Mouse (Mus musculus) stomach, embryonic 16.5 days (tissue): ENCODE data around the gene Ppp1r32. TPM values are rescaled to one million over a fixed set of nuclear protein-coding genes. Genes with fewer than 3 reads are reported as not detected.
A peak's percentile ranks its signal among the peaks of the same experiment; 100 is the strongest.

ENCODE experiments used
- ATAC-seq: fragments of 200-750 bp; cut with Nextera tagmentation; 2 replicates; pipeline ENCODE4 v1.8.0; 2017; ENCODE audit warnings: moderate number of reproducible peaks, moderate TSS enrichment; ENCODE audit not compliant: insufficient read depth, low FRiP score
- H3K27ac ChIP-seq: fragments of 300-500 bp; sonication (generic); 2 replicates; pipeline ENCODE4 v1.5.1; 2014; ENCODE audit warnings: low read length
- H3K27me3 ChIP-seq: fragments of 300-500 bp; sonication (generic); 2 replicates; pipeline ENCODE4 v1.6.1; 2014; ENCODE audit warnings: low read length, control low read depth, mixed read lengths; ENCODE audit not compliant: control insufficient read depth, insufficient read depth
- H3K36me3 ChIP-seq: fragments of 300-500 bp; sonication (generic); 2 replicates; pipeline ENCODE4 v1.6.1; 2014; ENCODE audit warnings: low read length; ENCODE audit not compliant: control insufficient read depth, insufficient read depth
- H3K4me1 ChIP-seq: fragments of 300-500 bp; sonication (generic); 2 replicates; pipeline ENCODE4 v1.6.1; 2014; ENCODE audit warnings: low read length, control low read depth, mixed read lengths; ENCODE audit not compliant: control insufficient read depth, insufficient read depth
- H3K4me2 ChIP-seq: fragments of 300-500 bp; sonication (generic); 2 replicates; pipeline ENCODE4 v1.6.1; 2014; ENCODE audit warnings: low read depth, low read length, mixed read lengths
- H3K4me3 ChIP-seq: fragments of 300-500 bp; sonication (generic); replicated peaks from 2 replicates; pipeline ENCODE4 v1.5.1; 2014; ENCODE audit warnings: mild to moderate bottlenecking, low read length
- H3K9ac ChIP-seq: fragments of 300-500 bp; sonication (generic); 2 replicates; pipeline ENCODE4 v1.6.1; 2014; ENCODE audit warnings: low read length
- H3K9me3 ChIP-seq: fragments of 300-500 bp; sonication (generic); replicated peaks from 2 replicates; pipeline ENCODE4 v1.6.1; 2016; ENCODE audit warnings: low read length, control low read depth; ENCODE audit not compliant: control insufficient read depth
- WGBS: fragments of 180-500 bp; shearing (Covaris S2); extraction: QIAGEN DNeasy Blood & Tissue Kit; methylation state at CpG from one replicate; pipeline ENCODE4 v1.1.7; 2014; 5-methylcytosine and 5-hydroxymethylcytosine counted together
- polyA plus RNA-seq: library from polyadenylated mRNA; unstranded; fragments of >200 nt; fragmentation: Nextera tagmentation; extraction: Ambion mirVana; gene quantifications from 2 replicates; pipeline ENCODE4 v1.2.1, GENCODE M21; 2015

The Ppp1r32 gene
- 0.31 TPM in 1 of 2 replicates, not detected in the other for polyA plus RNA-seq

- ATAC-seq: peak; percentile 39
- WGBS: 27% methylated on average over 6 of the region's 6 CpGs
- Histone ChIP-seq H3K27ac (no peak within 1 kb of the TSS), H3K9ac (no peak within 1 kb of the TSS), H3K9me3 (no peaks in the 10 kb centered on the region), H3K4me1 (peaks cover 7% of the 10 kb centered on the region; the same call in 1 of the 2 replicates), H3K4me2 (no peak within 1 kb of the TSS), H3K4me3 (no peak within 1 kb of the TSS), H3K36me3 (no peaks in the 10 kb centered on the region), H3K27me3 (no peaks in the 10 kb centered on the region)
Measured at GRCm38 (mm10) chr19:10482703-10483102, at the start of gene Ppp1r32. TSS of gene Ppp1r32 (minus strand) at chr19:10482928.

GRCm38 (mm10) chr19:10530082-10530481, 47.4 kb upstream of the Ppp1r32 start:
- no peak for ATAC-seq
- peaks cover 12% of the 10 kb centered on the region for H3K4me1 ChIP-seq
- H3K9ac ChIP-seq: no peak overlapping the region
- H3K27me3 ChIP-seq: no peaks in the 10 kb centered on the region
- no peak overlapping the region for H3K27ac ChIP-seq
- peaks cover 23% of the 10 kb centered on the region for H3K36me3 ChIP-seq
- no peak overlapping the region for H3K4me3 ChIP-seq
- 93% methylated on average over 1 of the region's 1 CpGs for WGBS
- no peak overlapping the region for H3K4me2 ChIP-seq
- no peaks in the 10 kb centered on the region for H3K9me3 ChIP-seq

GRCm38 (mm10) chr19:10525910-10526309, 43.2 kb upstream of the Ppp1r32 start, which contains the start of gene Sdhaf2:
TSS of gene Sdhaf2 (minus strand) at chr19:10526142.
- Histone ChIP-seq H3K4me1 (peaks cover 18% of the 10 kb centered on the region), H3K27me3 (no peaks in the 10 kb centered on the region), H3K9me3 (no peaks in the 10 kb centered on the region), H3K27ac (peak within 1 kb of the TSS; percentile 97), H3K4me2 (peak within 1 kb of the TSS; percentile 69), H3K36me3 (peaks cover 10% of the 10 kb centered on the region), H3K4me3 (peak within 1 kb of the TSS; percentile 74), H3K9ac (peak within 1 kb of the TSS; percentile 95)
- no peak for ATAC-seq
- under 1% methylated on average over 11 of the region's 11 CpGs for WGBS

GRCm38 (mm10) chr19:10525106-10525901, 42.6 kb upstream of the Ppp1r32 start, which contains the start of gene Cpsf7:
TSS of gene Cpsf7 (plus strand) at chr19:10525266.
- Histone ChIP-seq H3K4me2 (peak within 1 kb of the TSS; percentile 69), H3K4me3 (peak within 1 kb of the TSS; percentile 74), H3K4me1 (peaks cover 18% of the 10 kb centered on the region), H3K36me3 (peaks cover 10% of the 10 kb centered on the region), H3K9ac (peak within 1 kb of the TSS; percentile 95), H3K27me3 (no peaks in the 10 kb centered on the region), H3K27ac (peak within 1 kb of the TSS; percentile 97), H3K9me3 (no peaks in the 10 kb centered on the region)
- WGBS: under 1% methylated on average over 93 of the region's 93 CpGs
- peak; percentile 95 for ATAC-seq

GRCm38 (mm10) chr19:10524784-10525105, 42.0 kb upstream of the Ppp1r32 start:
- Histone ChIP-seq H3K27ac (peak overlapping the region; percentile 97), H3K4me1 (peaks cover 18% of the 10 kb centered on the region), H3K27me3 (no peaks in the 10 kb centered on the region), H3K9ac (peak overlapping the region; percentile 95), H3K4me3 (peak overlapping the region; percentile 74), H3K4me2 (peak overlapping the region; percentile 69), H3K9me3 (no peaks in the 10 kb centered on the region), H3K36me3 (0 out of 2 replicates have a peak, but pooled peaks cover 6% of the 10 kb centered on the region)
- no peak for ATAC-seq
- 0% methylated on average over 19 of the region's 19 CpGs for WGBS

GRCm38 (mm10) chr19:10523483-10524080, 40.9 kb upstream of the Ppp1r32 start:
- H3K4me1 ChIP-seq: peaks cover 18% of the 10 kb centered on the region
- ATAC-seq: no peak
- H3K9me3 ChIP-seq: no peaks in the 10 kb centered on the region
- 0 out of 2 replicates have a peak overlapping the region, but pooled peaks have one; percentile 16 for H3K9ac ChIP-seq
- 0 out of 2 replicates have a peak, but pooled peaks cover 6% of the 10 kb centered on the region for H3K36me3 ChIP-seq
- H3K4me2 ChIP-seq: peak overlapping the region; percentile 69
- H3K27me3 ChIP-seq: no peaks in the 10 kb centered on the region
- H3K4me3 ChIP-seq: peak overlapping the region; percentile 19; the same call in 1 of the 2 replicates
- WGBS: 72% methylated on average over 5 of the region's 5 CpGs
- no peak overlapping the region for H3K27ac ChIP-seq

- Histone ChIP-seq H3K9ac (no peak overlapping the region), H3K27ac (no peak overlapping the region), H3K27me3 (no peaks in the 10 kb centered on the region), H3K36me3 (no peaks in the 10 kb centered on the region), H3K4me1 (peaks cover 14% of the 10 kb centered on the region), H3K9me3 (no peaks in the 10 kb centered on the region), H3K4me3 (no peak overlapping the region), H3K4me2 (no peak overlapping the region)
- 87% methylated on average over 1 of the region's 1 CpGs for WGBS
- no peak for ATAC-seq
Measured at GRCm38 (mm10) chr19:10521926-10522325, 39.2 kb upstream of the Ppp1r32 start.

GRCm38 (mm10) chr19:10520355-10520754, 37.6 kb upstream of the Ppp1r32 start:
- Histone ChIP-seq H3K4me2 (no peak overlapping the region), H3K4me1 (peaks cover 6% of the 10 kb centered on the region), H3K36me3 (no peaks in the 10 kb centered on the region; the same call in 1 of the 2 replicates), H3K27ac (no peak overlapping the region), H3K9ac (no peak overlapping the region), H3K4me3 (no peak overlapping the region), H3K27me3 (no peaks in the 10 kb centered on the region), H3K9me3 (no peaks in the 10 kb centered on the region)
- no peak for ATAC-seq
- 52% methylated on average over 1 of the region's 1 CpGs for WGBS

- H3K4me3 ChIP-seq: no peak overlapping the region
- H3K27ac ChIP-seq: no peak overlapping the region
- H3K36me3 ChIP-seq: peaks cover 10% of the 10 kb centered on the region
- no peak for ATAC-seq
- 67% methylated on average over 6 of the region's 6 CpGs for whole genome bisulfite sequencing
- no peaks in the 10 kb centered on the region for H3K4me1 ChIP-seq
- no peaks in the 10 kb centered on the region for H3K27me3 ChIP-seq
- H3K4me2 ChIP-seq: no peak overlapping the region
- no peaks in the 10 kb centered on the region for H3K9me3 ChIP-seq
- no peak overlapping the region for H3K9ac ChIP-seq
Measured at GRCm38 (mm10) chr19:10510759-10511330, 28.1 kb upstream of the Ppp1r32 start.
